8 mouse cellular contexts compared by ENCODE assay signal in the genomic region with DNA sequence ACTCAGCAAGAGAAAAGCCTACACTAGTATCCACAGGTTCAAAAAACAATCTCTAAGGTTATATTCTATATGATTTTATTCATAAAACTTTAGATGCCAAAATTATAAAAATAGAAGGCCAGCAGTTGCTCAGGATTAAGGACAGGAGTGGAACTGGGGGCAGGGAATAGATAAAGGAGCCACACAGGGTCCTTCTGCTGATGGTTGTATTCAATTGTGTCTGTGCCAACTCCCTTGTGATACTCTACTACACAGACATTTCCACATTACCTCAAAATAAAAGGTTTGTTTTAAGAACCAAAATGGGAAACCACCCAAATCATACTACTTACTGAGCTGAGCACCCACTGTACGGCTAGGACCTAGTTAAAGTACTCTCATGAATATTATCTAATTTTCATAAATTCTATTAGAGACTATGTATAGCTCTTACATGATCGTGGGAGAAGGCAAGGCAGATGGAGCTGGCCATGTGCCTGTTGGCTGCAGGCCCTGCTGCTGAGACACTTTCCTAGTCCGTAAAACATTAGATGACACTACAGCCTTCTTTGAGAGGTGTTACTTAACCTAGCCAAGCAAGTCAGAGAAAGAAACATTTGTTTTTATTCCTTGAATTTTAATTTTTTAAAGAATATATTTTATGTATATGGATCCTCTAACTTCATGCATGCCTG. TPM values are rescaled to one million over a fixed set of nuclear protein-coding genes. Genes with fewer than 3 reads are reported as not detected.
DNase-seq lines count a peak whose midpoint lies in the region; ATAC-seq lines count a peak whose summit lies in the region.
"Had no signal": no experiment of that assay in that cellular context is flagged by ENCODE, and none has a peak within 500 bp of the region (broad histone marks: within the 10 kb centered on the region; RNA-seq: fewer than 3 reads in every experiment).

No protein-coding gene starts in this region.

- no peak for ATAC-seq in monocyte, adult 5-6 weeks (replicated peaks; ENCODE audit: insufficient number of reproducible peaks, low FRiP score, low TSS enrichment, poor library complexity, severe bottlenecking)

- DNase-seq in testis, postnatal 10 days (ENCODE audit: low spot score), result peak; percentile 45
- no peak for DNase-seq in testis, postnatal 14 days (ENCODE audit: low spot score)
- peak; percentile 3 to 4 for DNase-seq in frontal cortex, postnatal 25 days (ENCODE audit: low spot score in 2 of 2)
- DNase-seq in layer of hippocampus, postnatal 14 days (ENCODE audit: low spot score in 2 of 2), result peak; percentile 13 to 36
- no peak for DNase-seq in urinary bladder, postnatal 4 days (ENCODE audit: low spot score in 2 of 2)
- DNase-seq in ovary, postnatal 36 days (ENCODE audit: low spot score), result no peak

RNA-seq across cellular contexts. Expression of a gene that starts 37.5 kb away (rescaled TPM):
- total RNA-seq in layer of hippocampus, postnatal 14 days (2021), result under 1 TPM; 0.23 to 0.26 TPM
- 0.19 to 0.43 TPM in 2 of 3 replicates, not detected in the other for total RNA-seq in monocyte, adult 5-6 weeks (2017)
- total RNA-seq: neutrophil, adult 5-6 weeks had no signal

RNA-seq across cellular contexts. Expression of a gene that starts 58.7 kb away (rescaled TPM):
- total RNA-seq in layer of hippocampus, postnatal 14 days (2021), result 10 to 100 TPM; 57.0 to 58.9 TPM
- 0.76 to 2.3 TPM in 2 of 3 replicates, not detected in the other for total RNA-seq in monocyte, adult 5-6 weeks (2017)

Comparison
In these comparisons a context has a peak if more than half of its experiments do, and no peak if none do; other contexts are left out.
1. DNase-seq: peak in testis, postnatal 10 days (single experiment), frontal cortex, postnatal 25 days (2 of 2) and layer of hippocampus, postnatal 14 days (2 of 2); none in testis, postnatal 14 days (single experiment), urinary bladder, postnatal 4 days (0 of 2) and ovary, postnatal 36 days (single experiment).
2. RNA of a gene that starts 58.7 kb away (total RNA-seq): 57.0 to 58.9 TPM in layer of hippocampus, postnatal 14 days; 0.76 to 2.3 TPM in monocyte, adult 5-6 weeks; every median in the first group is over 10 times any median in the second.